Mouse (Mus musculus) intestine, postnatal 0 days (tissue): Measurements from ENCODE around the gene Prr5. TPM values are rescaled to one million over a fixed set of nuclear protein-coding genes. Genes with fewer than 3 reads are reported as not detected.

Experiments
- ATAC-seq: fragments of 200-750 bp; cut with Nextera tagmentation; 2 replicates; pipeline ENCODE4 v1.8.0; 2017; ENCODE audit warnings: mild to moderate bottlenecking, moderate TSS enrichment, moderate library complexity
- H3K27ac ChIP-seq: fragments of 300-500 bp; sonication (generic); 2 replicates; pipeline ENCODE4 v1.5.1; 2014; ENCODE audit warnings: mild to moderate bottlenecking, low read depth, low read length, moderate library complexity
- H3K27me3 ChIP-seq: fragments of 300-500 bp; sonication (generic); replicated peaks from 2 replicates; pipeline ENCODE4 v1.6.1; 2014; ENCODE audit warnings: low read length, mixed read lengths; ENCODE audit not compliant: control insufficient read depth, insufficient read depth
- H3K36me3 ChIP-seq: fragments of 300-500 bp; sonication (generic); 2 replicates; pipeline ENCODE4 v1.6.1; 2014; ENCODE audit warnings: mild to moderate bottlenecking, moderate library complexity; ENCODE audit not compliant: control insufficient read depth, insufficient read depth
- H3K4me1 ChIP-seq: fragments of 300-500 bp; sonication (generic); replicated peaks from 2 replicates; pipeline ENCODE4 v1.6.1; 2014; ENCODE audit warnings: antibody characterized with exemption, low read length, mixed read lengths; ENCODE audit not compliant: control insufficient read depth, insufficient read depth
- H3K4me2 ChIP-seq: fragments of 300-500 bp; sonication (generic); replicated peaks from 2 replicates; pipeline ENCODE4 v1.6.1; 2014; ENCODE audit warnings: low read depth, mild to moderate bottlenecking, moderate library complexity
- H3K4me3 ChIP-seq: fragments of 300-500 bp; sonication (generic); 2 replicates; pipeline ENCODE4 v1.5.1; 2014; ENCODE audit warnings: low read depth, low read length
- H3K9ac ChIP-seq: fragments of 300-500 bp; sonication (generic); 2 replicates; pipeline ENCODE4 v1.6.1; 2014; ENCODE audit warnings: mild to moderate bottlenecking, low read depth, low read length
- H3K9me3 ChIP-seq: fragments of 300-500 bp; sonication (generic); 2 replicates; pipeline ENCODE4 v1.6.1; 2016; ENCODE audit warnings: mixed run types; ENCODE audit not compliant: control insufficient read depth
- CTCF ChIP-seq: sonication (generic); IDR thresholded peaks from 2 replicates; pipeline ENCODE4 v1.5.1; 2016; ENCODE audit warnings: low read depth, mild to moderate bottlenecking, control low read depth, antibody characterized with exemption, moderate library complexity
- WGBS: fragments of 180-500 bp; shearing (Covaris S2); extraction: QIAGEN DNeasy Blood & Tissue Kit; methylation state at CpG from one replicate; pipeline ENCODE4 v1.1.7; 2014; 5-methylcytosine and 5-hydroxymethylcytosine counted together
- polyA plus RNA-seq: library from polyadenylated mRNA; unstranded; fragments of >200 nt; fragmentation: Nextera tagmentation; extraction: Ambion mirVana; gene quantifications from 2 replicates; pipeline ENCODE4 v1.2.1, GENCODE M21; 2015

Gene Prr5
- polyA plus RNA-seq, 1 experiment from 2014 or later = 68.5 TPM

DNA sequence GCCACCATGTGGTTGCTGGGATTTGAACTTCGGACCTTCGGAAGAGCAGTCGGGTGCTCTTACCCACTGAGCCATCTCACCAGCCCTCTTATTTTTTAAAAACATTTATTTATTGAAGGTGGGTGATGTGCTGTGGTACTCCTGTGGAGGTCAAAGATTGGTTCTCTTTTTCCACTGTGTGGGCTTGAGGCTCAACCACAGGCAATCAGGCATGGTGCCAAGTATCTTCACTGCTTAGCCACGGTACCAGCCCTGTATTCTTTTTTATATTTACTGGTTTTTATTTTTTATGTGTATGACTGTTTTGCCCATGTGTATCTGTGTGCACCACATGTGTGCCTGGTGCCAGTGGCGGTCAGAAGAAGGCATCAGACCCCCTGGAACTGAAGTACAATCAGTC lies 8.1 kb upstream of the Prr5 start:
- H3K4me1 ChIP-seq = no peaks in the 10 kb centered on the region
- no peaks in the 10 kb centered on the region for H3K36me3 ChIP-seq
- H3K4me3 ChIP-seq = no peak overlapping the region
- TF ChIP-seq CTCF = no peak
- no peaks in the 10 kb centered on the region for H3K9me3 ChIP-seq
- H3K4me2 ChIP-seq = no peak overlapping the region
- H3K27ac ChIP-seq = no peak overlapping the region
- no peak overlapping the region for H3K9ac ChIP-seq
- WGBS = 88% methylated on average over 5 of the region's 5 CpGs
- ATAC-seq = no peak
- H3K27me3 ChIP-seq = no peaks in the 10 kb centered on the region

DNA sequence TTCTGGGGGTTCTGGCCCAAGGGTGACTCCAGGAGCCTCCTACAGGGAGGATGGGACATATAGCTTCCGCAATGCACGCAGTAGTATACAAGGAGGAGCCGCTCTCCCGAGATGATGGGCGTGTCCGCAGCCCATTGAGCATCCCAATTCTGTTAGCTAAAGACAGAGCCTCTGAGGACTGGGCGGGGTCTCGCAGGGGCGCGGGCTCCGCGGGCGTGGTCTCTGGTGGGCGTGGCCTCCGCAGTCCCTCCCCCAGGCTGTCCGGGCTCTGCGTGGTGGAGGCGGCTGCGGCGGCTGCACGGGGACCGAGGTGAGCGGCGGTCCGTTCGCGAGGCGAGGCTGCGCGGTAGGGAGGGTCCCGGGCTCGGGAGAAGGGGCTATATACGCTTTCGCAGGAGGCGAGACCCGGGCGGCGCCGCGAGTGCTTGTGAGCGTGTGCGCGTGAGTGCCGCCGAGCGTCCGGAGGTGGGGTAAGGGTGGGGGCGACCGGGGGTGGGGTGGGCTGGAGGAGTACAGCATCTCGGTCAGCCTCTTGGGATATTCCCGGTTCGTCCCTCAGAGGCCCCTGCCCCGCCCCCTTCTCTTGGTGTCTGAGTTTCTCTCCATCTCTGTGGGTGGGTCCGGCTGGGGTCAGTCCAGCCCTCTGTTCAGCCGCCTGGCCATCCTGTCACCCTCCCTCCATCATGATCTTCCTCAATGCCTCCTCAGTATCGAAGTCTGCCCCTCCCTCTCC lies 6.3 kb upstream of the Prr5 start:
- WGBS = 1% methylated on average over 56 of the region's 56 CpGs
- peak overlapping the region; percentile 41 for H3K4me3 ChIP-seq
- H3K36me3 ChIP-seq = no peaks in the 10 kb centered on the region
- peak; percentile 48 for ATAC-seq
- H3K27me3 ChIP-seq = no peaks in the 10 kb centered on the region
- H3K4me2 ChIP-seq = peak overlapping the region; percentile 75
- H3K4me1 ChIP-seq = no peaks in the 10 kb centered on the region
- TF ChIP-seq CTCF = peak; percentile 21; the same call in 1 of the 2 replicates
- no peak overlapping the region for H3K27ac ChIP-seq
- H3K9ac ChIP-seq = peak overlapping the region; percentile 38
- H3K9me3 ChIP-seq = no peaks in the 10 kb centered on the region

DNA sequence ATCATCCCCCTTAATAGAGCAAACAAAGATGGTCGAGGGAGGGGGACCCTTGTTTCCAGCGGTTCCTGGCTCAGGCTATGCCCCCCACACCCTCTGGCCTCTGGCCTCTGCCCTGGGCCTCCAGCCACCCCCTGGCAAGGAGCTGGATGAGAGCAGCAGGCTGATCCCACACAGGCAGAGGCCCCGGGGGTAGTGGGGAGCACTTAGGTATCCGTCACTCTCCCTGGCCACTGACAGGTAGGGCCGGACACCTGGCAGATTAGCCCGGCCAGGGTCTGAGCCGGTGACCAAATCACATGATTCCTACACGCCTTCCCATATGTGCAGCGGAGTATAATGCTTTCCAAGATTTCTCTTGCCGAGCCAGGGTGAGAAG lies 5.7 kb upstream of the Prr5 start:
- Histone ChIP-seq H3K36me3 (no peaks in the 10 kb centered on the region), H3K27ac (no peak overlapping the region), H3K9me3 (no peaks in the 10 kb centered on the region), H3K4me2 (peak overlapping the region; percentile 75), H3K9ac (peak overlapping the region; percentile 38), H3K4me1 (no peaks in the 10 kb centered on the region), H3K27me3 (no peaks in the 10 kb centered on the region), H3K4me3 (peak overlapping the region; percentile 41)
- TF ChIP-seq CTCF = no peak
- peak; percentile 9; the same call in 1 of the 2 replicates for ATAC-seq
- WGBS = 61% methylated on average over 10 of the region's 10 CpGs

DNA sequence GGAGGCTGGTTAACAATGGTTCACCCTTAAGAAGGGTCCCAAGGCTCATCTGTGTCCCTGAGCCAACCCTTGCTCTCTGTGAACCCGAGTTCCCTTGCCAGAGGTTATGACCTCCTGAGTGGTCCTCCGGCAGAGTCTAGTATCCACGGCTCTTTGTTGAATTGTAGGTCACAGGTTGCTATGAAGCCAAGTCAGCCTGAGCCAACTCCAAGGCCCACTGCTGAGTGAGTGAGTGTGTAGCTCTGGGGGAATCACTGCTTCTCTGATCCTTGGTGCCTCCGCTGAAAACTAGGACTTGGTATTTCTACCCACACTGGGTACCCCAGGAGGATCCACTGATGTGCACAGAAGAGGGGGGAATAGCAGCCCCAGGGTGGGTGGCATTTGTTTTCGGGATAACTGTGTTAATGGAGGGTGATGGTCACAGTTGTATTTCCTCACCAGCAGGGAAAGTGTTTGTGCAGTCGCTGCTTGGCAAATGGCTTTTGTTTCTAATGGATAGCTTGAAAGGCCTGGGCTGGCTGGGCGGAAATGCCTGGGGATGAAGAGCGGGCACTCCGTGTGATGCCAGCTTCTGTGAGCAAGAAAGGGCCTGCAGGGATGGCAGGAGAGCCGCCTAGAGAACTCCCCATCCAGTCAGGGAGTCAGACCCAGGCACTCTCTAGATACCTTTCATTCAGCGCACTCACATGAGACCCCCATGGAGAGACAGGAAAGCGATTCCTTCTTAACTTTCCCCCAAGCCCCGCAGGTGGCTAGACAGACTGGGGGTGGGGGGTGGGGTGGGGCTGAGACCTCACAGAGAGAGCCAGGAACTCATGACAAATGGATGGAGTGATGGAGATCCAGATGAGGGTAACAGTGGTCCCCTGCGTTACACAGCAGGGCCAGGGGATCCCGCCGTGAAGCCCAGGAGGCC lies 4.6 kb upstream of the Prr5 start:
- ATAC-seq = no peak
- TF ChIP-seq CTCF = no peak
- Histone ChIP-seq H3K27me3 (no peaks in the 10 kb centered on the region), H3K27ac (no peak overlapping the region), H3K4me1 (no peaks in the 10 kb centered on the region; the same call in 1 of the 2 replicates), H3K4me2 (no peak overlapping the region), H3K9ac (no peak overlapping the region), H3K4me3 (no peak overlapping the region), H3K9me3 (no peaks in the 10 kb centered on the region), H3K36me3 (no peaks in the 10 kb centered on the region)
- WGBS = 66% methylated on average over 16 of the region's 16 CpGs

DNA sequence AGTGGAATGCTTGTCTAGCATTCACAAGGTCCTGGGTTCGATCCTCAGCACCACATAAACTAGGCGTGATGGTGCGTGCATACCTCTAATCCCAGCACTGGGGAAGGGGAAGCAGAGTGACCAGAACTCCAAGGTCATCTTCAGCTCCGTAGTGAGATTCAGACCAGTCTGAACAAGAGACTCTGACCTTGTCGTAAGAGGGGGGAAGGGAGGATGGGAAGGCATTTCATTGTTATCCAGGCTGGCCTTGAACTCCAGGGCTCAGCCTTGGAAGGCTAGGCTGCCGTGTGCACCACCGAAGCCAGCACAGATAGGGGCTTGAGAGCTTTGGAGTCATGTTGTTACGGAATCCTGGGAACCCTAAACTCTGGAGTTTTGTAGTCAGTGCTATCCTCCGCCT lies 3.8 kb upstream of the Prr5 start:
- Histone ChIP-seq H3K27ac (no peak overlapping the region), H3K27me3 (no peaks in the 10 kb centered on the region), H3K4me1 (no peaks in the 10 kb centered on the region; the same call in 1 of the 2 replicates), H3K9ac (no peak overlapping the region), H3K4me2 (no peak overlapping the region), H3K9me3 (no peaks in the 10 kb centered on the region), H3K36me3 (no peaks in the 10 kb centered on the region; the same call in 1 of the 2 replicates), H3K4me3 (no peak overlapping the region)
- no peak for ATAC-seq
- TF ChIP-seq CTCF = no peak
- WGBS = 68% methylated on average over 9 of the region's 9 CpGs

DNA sequence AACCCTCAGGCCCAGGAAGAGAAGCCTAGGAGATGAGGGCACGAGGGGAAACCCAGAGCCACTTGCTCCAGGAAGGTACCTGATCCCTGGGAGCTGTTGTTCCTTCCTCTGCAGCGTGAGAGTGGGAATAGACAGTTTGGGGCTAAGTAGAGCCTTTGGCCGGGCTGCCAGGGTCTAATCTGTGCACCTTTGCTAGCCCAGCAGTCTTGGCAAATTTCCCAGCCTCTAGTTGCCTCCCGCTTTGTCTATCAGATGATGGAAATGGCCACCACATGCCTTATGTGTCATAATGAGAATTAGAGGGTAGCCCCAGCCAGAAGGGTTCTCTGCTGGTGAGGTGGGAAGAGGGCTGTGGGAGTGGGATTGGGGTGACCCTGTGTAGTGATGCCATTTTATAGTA lies 3.4 kb upstream of the Prr5 start:
- Histone ChIP-seq H3K4me2 (no peak overlapping the region), H3K27me3 (no peaks in the 10 kb centered on the region), H3K9ac (no peak overlapping the region), H3K9me3 (no peaks in the 10 kb centered on the region), H3K4me1 (no peaks in the 10 kb centered on the region; the same call in 1 of the 2 replicates), H3K27ac (no peak overlapping the region), H3K4me3 (no peak overlapping the region), H3K36me3 (no peaks in the 10 kb centered on the region; the same call in 1 of the 2 replicates)
- TF ChIP-seq CTCF = no peak
- no peak for ATAC-seq
- 50% methylated on average over 4 of the region's 4 CpGs for WGBS
